Comparison of ENCODE assay signal across 13 mouse cellular contexts in the genomic region with DNA sequence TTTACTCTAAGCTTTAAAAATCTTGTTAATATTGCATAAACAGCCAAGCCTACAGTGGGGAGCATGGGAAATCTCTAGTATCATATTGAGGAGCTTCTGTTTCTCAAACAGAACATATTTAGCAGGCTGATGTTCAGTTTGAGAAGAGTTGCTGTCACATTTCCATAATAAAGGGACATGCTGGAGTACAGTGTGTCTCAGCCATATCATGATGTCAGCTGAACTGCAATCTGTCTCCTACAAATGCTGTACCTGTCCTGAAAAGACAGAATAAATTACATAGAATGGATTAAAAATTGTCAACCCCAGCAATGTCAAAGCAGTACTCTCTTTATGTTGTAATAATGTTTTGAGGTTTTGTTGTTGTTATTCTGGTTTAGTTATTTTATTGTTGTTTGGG.
"Had no signal": no experiment of that assay in that cellular context is flagged by ENCODE, and none has a peak within 500 bp of the region (broad histone marks: within the 10 kb centered on the region; RNA-seq: fewer than 3 reads in every experiment).

No protein-coding gene starts in this region.

- DNase-seq: lung, embryonic 14.5 days; lung, postnatal 10 days; lung, postnatal 4 days; midbrain, embryonic 14.5 days; right cerebral cortex, postnatal 14 days; thymus, adult 2 months; thymus, postnatal 25 days; thymus, postnatal 4 days had no signal

- H3K4me3 ChIP-seq: midbrain, embryonic 10.5 days; midbrain, embryonic 12.5 days; neural tube, embryonic 12.5 days; stomach, embryonic 15.5 days had no signal

- H3K27ac ChIP-seq: midbrain, embryonic 10.5 days; midbrain, embryonic 12.5 days; neural tube, embryonic 12.5 days; stomach, embryonic 15.5 days; stomach, postnatal 0 days had no signal
